Mouse (Mus musculus) brain, embryonic 14.5 days (tissue): ENCODE results near the gene Tpst2. TPM values are rescaled to one million over a fixed set of nuclear protein-coding genes. Genes with fewer than 3 reads are reported as not detected.
A peak's percentile ranks its signal among the peaks of the same experiment; 100 is the strongest.

Source experiments
- DNase-seq: peaks from one replicate; pipeline ENCODE4 v3.0.0-alpha.2; 2011; ENCODE audit warnings: low read depth
- CTCF ChIP-seq: fragments of 200-500 bp; IDR thresholded peaks from 2 replicates; pipeline ENCODE4 v1.5.1; 2012; ENCODE audit warnings: inconsistent platforms, mild to moderate bottlenecking, moderate library complexity, borderline replicate concordance; ENCODE audit not compliant: insufficient read depth, insufficient read length; ENCODE audit errors: extremely low read depth
- POLR2A ChIP-seq: fragments of 200-500 bp; IDR thresholded peaks from 2 replicates; pipeline ENCODE4 v1.6.1; 2012; ENCODE audit warnings: mild to moderate bottlenecking, inconsistent platforms, borderline replicate concordance; ENCODE audit not compliant: poor library complexity, insufficient read depth, insufficient read length, severe bottlenecking; ENCODE audit errors: extremely low read depth
- polyA plus RNA-seq: library from polyadenylated mRNA; depleted of rRNA; stranded (reverse); fragments of >200 nt; gene quantifications from 2 replicates; pipeline ENCODE4 v1.2.3, GENCODE M21; 2012

Tpst2 gene
- polyA plus RNA-seq, 1 experiment = 24.6 TPM

DNA sequence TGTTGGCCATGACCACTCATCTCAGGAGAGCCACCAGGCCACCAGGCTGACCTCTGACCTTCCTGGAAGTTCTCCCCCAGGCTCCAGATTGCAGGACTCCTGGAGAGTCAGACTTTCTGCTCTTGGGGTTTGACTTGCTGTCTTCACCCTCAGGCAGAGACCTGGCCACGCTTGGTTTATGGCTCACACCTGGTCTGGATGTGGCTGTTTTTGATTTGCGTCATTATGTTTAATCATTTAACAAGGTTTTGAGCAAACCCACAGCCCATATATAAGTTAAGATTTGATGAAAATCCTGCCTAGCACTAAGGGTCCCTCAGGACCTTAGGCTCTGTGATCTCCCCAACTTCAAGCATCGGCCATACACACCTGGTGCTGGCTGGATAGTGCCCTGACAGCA lies 18.6 kb upstream of the Tpst2 start:
- DNase-seq = no peak
- TF ChIP-seq POLR2A = no peak
- TF ChIP-seq CTCF = no peak

DNA sequence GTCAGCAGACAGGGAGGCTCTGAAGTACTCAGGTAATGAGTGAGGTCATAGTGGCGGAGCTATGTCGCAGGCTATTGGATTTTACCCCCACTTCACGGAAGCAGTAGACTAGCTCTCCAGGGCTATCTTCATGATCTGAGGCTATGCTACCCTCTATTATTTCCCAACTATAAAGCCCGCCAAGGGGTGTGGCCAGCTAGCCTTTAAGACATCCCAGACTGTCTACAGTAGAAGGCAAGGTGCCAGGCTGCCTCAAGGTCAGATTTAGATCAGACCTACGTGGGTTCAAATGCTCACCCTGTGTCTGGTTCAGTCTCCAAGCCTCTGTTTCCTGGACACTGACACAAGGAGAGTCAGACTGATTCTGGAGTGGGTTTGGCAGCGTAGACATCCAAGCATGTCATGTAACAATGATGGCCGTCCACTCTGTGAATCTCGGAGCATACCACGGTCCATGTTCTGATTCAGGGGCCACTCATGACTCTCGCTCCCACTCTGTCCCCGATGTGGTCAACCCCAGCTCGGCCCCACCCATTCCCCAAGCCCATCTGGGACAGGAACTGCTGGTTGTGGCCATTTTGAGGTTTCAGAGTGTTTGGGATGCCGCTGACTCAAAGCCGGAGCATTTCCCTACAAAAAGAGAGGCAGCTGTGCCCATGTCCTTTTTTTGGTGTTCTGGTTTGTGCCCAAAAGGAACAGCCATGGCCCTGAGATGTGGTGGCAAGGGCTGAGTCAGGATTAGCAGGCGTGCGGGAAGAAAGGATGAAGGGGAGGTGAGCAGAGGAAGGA lies 16.4 kb upstream of the Tpst2 start:
- DNase-seq = no peak
- TF ChIP-seq POLR2A (no peak), CTCF (no peak)

DNA sequence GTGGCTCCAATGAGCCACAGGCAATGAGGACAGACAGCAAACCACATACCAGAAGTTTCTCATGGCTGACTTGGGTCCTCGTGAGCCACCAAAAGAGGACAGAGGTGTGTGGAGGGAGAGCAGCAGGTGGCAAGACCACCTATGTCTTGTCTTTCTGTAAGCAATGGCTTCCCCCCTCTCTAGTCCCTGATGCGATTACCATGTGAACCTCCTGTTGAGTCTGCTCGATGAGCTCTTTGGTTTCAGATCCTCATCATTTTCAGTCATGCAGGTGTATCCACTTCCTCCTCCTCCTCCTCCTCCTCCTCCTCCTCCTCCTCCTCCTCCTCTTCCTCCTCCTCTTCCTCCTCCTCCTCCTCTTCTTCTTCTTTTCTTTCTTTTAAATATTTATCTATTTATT lies 15.7 kb upstream of the Tpst2 start:
- TF ChIP-seq CTCF (no peak), POLR2A (no peak)
- DNase-seq = no peak

GRCm38 (mm10) chr5:112264099-112264498 lies 12.4 kb upstream of the Tpst2 start:
- DNase-seq = no peak
- TF ChIP-seq POLR2A (no peak), CTCF (no peak)

DNA sequence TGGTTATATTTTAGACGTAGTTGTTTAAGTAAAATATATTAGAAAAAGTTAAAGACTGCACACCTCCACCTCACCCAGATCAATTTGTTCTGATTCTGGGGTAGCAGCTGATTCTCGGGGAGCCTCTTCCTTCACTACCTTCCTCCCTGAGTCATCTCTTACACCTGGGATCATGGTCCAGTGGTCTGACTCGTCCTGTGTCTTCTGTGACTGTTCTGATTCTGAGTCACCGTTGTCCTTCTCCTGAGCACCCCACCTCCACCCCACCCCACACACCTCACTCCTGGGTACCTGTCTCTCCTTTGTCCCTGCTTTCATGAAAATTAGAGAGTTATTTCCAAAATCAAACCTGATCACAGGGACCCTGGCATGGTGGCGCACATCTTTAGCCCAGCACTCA lies 11.4 kb upstream of the Tpst2 start:
- TF ChIP-seq POLR2A (no peak), CTCF (no peak)
- DNase-seq = no peak

- TF ChIP-seq POLR2A (no peak), CTCF (no peak)
- DNase-seq = peak; percentile 54
Observed at GRCm38 (mm10) chr5:112265515-112265914, 11.0 kb upstream of the Tpst2 start.

DNA sequence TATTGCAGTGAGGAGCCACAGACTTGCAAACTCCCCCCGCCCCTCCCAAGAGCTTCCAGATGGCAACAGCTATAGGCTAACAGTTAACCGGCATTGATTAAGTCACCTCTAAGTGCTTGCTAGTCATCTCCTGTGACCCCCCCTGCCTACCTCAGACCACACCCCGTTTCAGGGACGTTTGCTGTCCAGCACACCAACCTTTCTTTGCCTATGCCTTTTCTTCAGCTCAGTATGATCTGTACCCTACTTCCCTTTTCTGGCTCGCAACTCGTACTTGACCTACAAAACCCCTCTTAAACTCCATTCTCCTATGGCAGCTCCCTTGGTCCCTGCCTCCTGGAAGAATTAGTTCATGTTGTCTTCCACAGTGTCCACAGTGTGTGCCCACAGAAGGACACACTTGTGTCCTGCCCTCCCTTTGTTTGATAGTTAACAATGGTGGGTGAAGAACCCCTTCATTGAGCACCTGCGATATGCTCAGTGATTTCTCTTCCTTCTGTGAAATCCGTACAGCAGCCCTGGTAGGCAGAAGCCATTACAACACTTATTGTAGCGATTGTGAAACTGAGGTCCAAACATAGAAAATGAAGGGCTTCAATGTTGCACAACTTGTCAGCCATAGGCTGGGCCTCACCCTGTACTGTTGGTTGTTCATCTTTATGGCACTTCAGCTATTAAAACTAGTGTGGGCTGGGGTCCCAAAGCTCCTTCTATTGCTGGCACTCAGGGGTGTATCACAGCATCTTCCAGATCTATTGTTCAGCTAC lies 10.3 kb upstream of the Tpst2 start:
- no peak for DNase-seq
- TF ChIP-seq POLR2A (no peak), CTCF (no peak)

DNA sequence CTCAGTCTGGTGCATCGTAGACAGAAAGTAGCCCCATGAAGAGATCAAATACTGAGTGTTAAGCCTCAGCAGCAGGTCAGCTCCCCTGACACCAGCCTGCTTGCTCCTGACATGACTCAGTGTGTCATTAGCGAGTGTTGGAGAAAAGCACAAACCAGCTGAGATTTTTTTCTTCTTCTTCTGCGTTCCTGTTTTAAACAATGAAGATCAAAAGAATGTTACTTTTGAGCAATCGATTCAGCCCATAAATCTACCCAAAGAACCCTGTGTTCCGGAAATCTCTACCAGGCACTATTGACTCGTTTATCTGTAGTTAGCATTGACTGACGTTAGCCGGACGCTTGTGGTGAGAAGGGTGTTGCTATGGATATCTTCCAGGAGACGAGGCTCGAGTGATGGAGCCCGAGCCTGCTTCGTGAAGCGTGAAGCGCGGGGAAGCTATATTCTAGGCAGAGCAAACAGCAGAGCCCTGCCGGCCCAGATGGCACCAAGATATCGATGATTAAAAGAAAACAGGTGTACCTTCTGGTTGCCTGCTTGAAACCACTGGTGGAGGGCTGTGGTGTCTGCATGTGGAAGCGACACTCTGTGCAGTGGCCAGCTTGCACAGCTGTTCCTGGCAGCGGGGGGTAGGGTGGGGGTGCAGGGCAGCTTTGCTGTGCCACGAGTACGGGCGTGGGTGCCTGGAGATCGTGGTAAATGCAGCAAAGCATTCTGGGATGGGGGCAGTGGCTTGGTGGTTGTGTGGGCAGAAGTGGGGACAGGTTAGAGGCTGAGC lies 5.5 kb upstream of the Tpst2 start:
- DNase-seq = peak; percentile 75
- TF ChIP-seq CTCF (no peak), POLR2A (no peak)

GRCm38 (mm10) chr5:112272934-112273333 lies 3.6 kb upstream of the Tpst2 start:
- TF ChIP-seq CTCF = no peak
- no peak for TF ChIP-seq POLR2A

DNA sequence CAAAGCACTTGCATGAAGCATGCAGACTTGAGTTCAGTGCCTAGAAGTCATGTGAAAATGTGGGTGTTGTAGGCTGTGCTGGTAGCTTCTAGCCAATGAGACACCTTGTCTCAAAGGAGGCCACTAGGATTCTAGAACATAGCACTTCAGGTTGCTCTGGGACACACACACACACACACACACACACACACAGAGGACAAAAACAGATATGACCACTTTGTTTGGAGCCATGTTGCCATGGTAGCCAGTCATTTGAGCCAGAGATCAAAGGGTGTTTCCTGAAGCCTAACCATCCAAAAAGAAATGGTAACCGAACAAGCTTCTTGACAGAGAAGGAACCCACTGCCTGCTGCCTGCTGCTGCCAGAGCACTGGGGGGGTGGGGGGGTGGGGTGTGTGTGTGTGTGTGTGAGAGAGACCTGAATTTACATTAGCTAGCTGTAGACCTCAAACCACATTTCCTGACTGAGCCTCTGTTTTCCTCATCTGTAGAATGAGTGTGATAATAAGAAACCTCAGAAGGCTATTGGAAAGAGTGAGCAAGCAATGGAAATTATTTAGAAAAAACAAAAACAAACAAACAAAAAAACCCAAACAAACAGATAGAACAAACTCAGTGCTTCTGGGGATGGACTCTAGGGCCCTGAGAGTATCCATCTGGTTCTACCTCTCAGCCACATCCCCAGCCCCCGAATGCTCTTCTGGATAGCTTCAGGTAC lies 2.6 kb upstream of the Tpst2 start:
- TF ChIP-seq POLR2A = no peak
- TF ChIP-seq CTCF = no peak
- no peak for DNase-seq

More at GRCm38 (mm10) chr5:112272934-112273333, 3.6 kb upstream of the Tpst2 start:
- no peak for DNase-seq

GRCm38 (mm10) chr5:112275021-112275804 lies 1.3 kb upstream of the Tpst2 start:
- TF ChIP-seq CTCF (no peak), POLR2A (no peak)
- no peak for DNase-seq
